Mouse (Mus musculus) kidney, embryonic 16.5 days (tissue): ENCODE data around the gene Reg3b. TPM values are rescaled to one million over a fixed set of nuclear protein-coding genes. Genes with fewer than 3 reads are reported as not detected.

Experiments
- ATAC-seq: fragments of 200-750 bp; cut with Nextera tagmentation; 2 replicates; pipeline ENCODE4 v1.8.0; 2017; ENCODE audit warnings: moderate TSS enrichment; ENCODE audit not compliant: low FRiP score, low TSS enrichment
- H3K27ac ChIP-seq: fragments of 300-500 bp; sonication (generic); 2 replicates; pipeline ENCODE4 v1.5.1; 2014; ENCODE audit warnings: low read length
- H3K27me3 ChIP-seq: fragments of 300-500 bp; sonication (generic); 2 replicates; pipeline ENCODE4 v1.6.1; 2014; ENCODE audit warnings: low read length, control low read depth, mixed read lengths; ENCODE audit not compliant: insufficient read depth
- H3K36me3 ChIP-seq: fragments of 300-500 bp; sonication (generic); 2 replicates; pipeline ENCODE4 v1.6.1; 2014; ENCODE audit warnings: low read length, control low read depth, mixed read lengths; ENCODE audit not compliant: insufficient read depth
- H3K4me1 ChIP-seq: fragments of 300-500 bp; sonication (generic); 2 replicates; pipeline ENCODE4 v1.6.1; 2014; ENCODE audit warnings: low read length, control low read depth, mixed read lengths; ENCODE audit not compliant: insufficient read depth
- H3K4me2 ChIP-seq: fragments of 300-500 bp; sonication (generic); replicated peaks from 2 replicates; pipeline ENCODE4 v1.6.1; 2014; ENCODE audit warnings: low read depth, low read length
- H3K4me3 ChIP-seq: fragments of 300-500 bp; sonication (generic); 2 replicates; pipeline ENCODE4 v1.5.1; 2014; ENCODE audit warnings: mild to moderate bottlenecking, low read length
- H3K9ac ChIP-seq: fragments of 300-500 bp; sonication (generic); replicated peaks from 2 replicates; pipeline ENCODE4 v1.6.1; 2014; ENCODE audit warnings: low read length
- H3K9me3 ChIP-seq: fragments of 300-500 bp; sonication (generic); 2 replicates; pipeline ENCODE4 v1.6.1; 2016; ENCODE audit warnings: low read length, control low read depth
- WGBS: fragments of 180-500 bp; shearing (Covaris S2); extraction: QIAGEN DNeasy Blood & Tissue Kit; methylation state at CpG from one replicate; pipeline ENCODE4 v1.1.7; 2014; 5-methylcytosine and 5-hydroxymethylcytosine counted together
- polyA plus RNA-seq: library from polyadenylated mRNA; unstranded; fragments of >200 nt; fragmentation: Nextera tagmentation; extraction: Ambion mirVana; gene quantifications from 2 replicates; pipeline ENCODE4 v1.2.1, GENCODE M21; 2015

Reg3b gene
- not detected in 2 replicates for polyA plus RNA-seq

- H3K4me2 ChIP-seq, result no peak within 1 kb of the TSS
- WGBS, result 84% methylated on average over 2 of the region's 2 CpGs
- no peaks in the 10 kb centered on the region for H3K4me1 ChIP-seq
- H3K36me3 ChIP-seq, result no peaks in the 10 kb centered on the region
- H3K27me3 ChIP-seq, result no peaks in the 10 kb centered on the region
- H3K9me3 ChIP-seq, result no peaks in the 10 kb centered on the region
- H3K4me3 ChIP-seq, result no peak within 1 kb of the TSS
- ATAC-seq, result no peak
- no peak within 1 kb of the TSS for H3K27ac ChIP-seq
- H3K9ac ChIP-seq, result no peak within 1 kb of the TSS
These were observed at the start of gene Reg3b for GRCm38 (mm10) chr6:78370357-78370756. TSS of gene Reg3b (plus strand) at chr6:78370657.

GRCm38 (mm10) chr6:78327798-78328197 is 42.7 kb upstream of the Reg3b start:
- Histone ChIP-seq H3K4me1 (no peaks in the 10 kb centered on the region), H3K36me3 (no peaks in the 10 kb centered on the region), H3K9me3 (no peaks in the 10 kb centered on the region), H3K9ac (no peak overlapping the region), H3K4me3 (no peak overlapping the region), H3K4me2 (no peak overlapping the region), H3K27ac (no peak overlapping the region), H3K27me3 (no peaks in the 10 kb centered on the region)
- ATAC-seq, result no peak

GRCm38 (mm10) chr6:78329166-78329565 is 41.3 kb upstream of the Reg3b start:
- H3K27ac ChIP-seq, result no peak overlapping the region
- no peak for ATAC-seq
- H3K9ac ChIP-seq, result no peak overlapping the region
- no peaks in the 10 kb centered on the region for H3K36me3 ChIP-seq
- no peak overlapping the region for H3K4me2 ChIP-seq
- H3K27me3 ChIP-seq, result no peaks in the 10 kb centered on the region
- no peaks in the 10 kb centered on the region for H3K9me3 ChIP-seq
- WGBS, result 70% methylated on average over 2 of the region's 2 CpGs
- no peaks in the 10 kb centered on the region for H3K4me1 ChIP-seq
- H3K4me3 ChIP-seq, result no peak overlapping the region

- no peak for ATAC-seq
- WGBS, result 40% methylated on average over 7 of the region's 7 CpGs
- no peak overlapping the region for H3K4me2 ChIP-seq
These were observed 38.4 kb upstream of the Reg3b start for GRCm38 (mm10) chr6:78331919-78332569.

GRCm38 (mm10) chr6:78340296-78340695 is 30.2 kb upstream of the Reg3b start:
- H3K9ac ChIP-seq, result no peak overlapping the region
- H3K4me3 ChIP-seq, result no peak overlapping the region
- no peaks in the 10 kb centered on the region for H3K36me3 ChIP-seq
- H3K9me3 ChIP-seq, result no peaks in the 10 kb centered on the region
- no peaks in the 10 kb centered on the region for H3K27me3 ChIP-seq
- no peak overlapping the region for H3K27ac ChIP-seq
- no peaks in the 10 kb centered on the region for H3K4me1 ChIP-seq
- no peak overlapping the region for H3K4me2 ChIP-seq
- no peak for ATAC-seq

More at GRCm38 (mm10) chr6:78331919-78332569, 38.4 kb upstream of the Reg3b start:
- H3K4me3 ChIP-seq, result no peak overlapping the region
- no peaks in the 10 kb centered on the region for H3K27me3 ChIP-seq
- no peak overlapping the region for H3K27ac ChIP-seq
- no peaks in the 10 kb centered on the region for H3K9me3 ChIP-seq
- no peak overlapping the region for H3K9ac ChIP-seq
- H3K36me3 ChIP-seq, result no peaks in the 10 kb centered on the region
- no peaks in the 10 kb centered on the region for H3K4me1 ChIP-seq

GRCm38 (mm10) chr6:78341689-78342088 is 28.8 kb upstream of the Reg3b start:
- no peak overlapping the region for H3K4me3 ChIP-seq
- 62% methylated on average over 2 of the region's 2 CpGs for WGBS
- H3K4me2 ChIP-seq, result no peak overlapping the region
- H3K9ac ChIP-seq, result no peak overlapping the region
- no peak overlapping the region for H3K27ac ChIP-seq
- H3K9me3 ChIP-seq, result no peaks in the 10 kb centered on the region
- H3K36me3 ChIP-seq, result no peaks in the 10 kb centered on the region
- no peaks in the 10 kb centered on the region for H3K27me3 ChIP-seq
- no peaks in the 10 kb centered on the region for H3K4me1 ChIP-seq
- ATAC-seq, result no peak

- WGBS, result 56% methylated on average over 2 of the region's 2 CpGs
- ATAC-seq, result no peak
These were observed 8.4 kb upstream of the Reg3b start for GRCm38 (mm10) chr6:78361971-78362563.

GRCm38 (mm10) chr6:78378765-78379164 is 8.3 kb downstream of the Reg3b start, which contains the start of gene Reg3d:
TSS of gene Reg3d (minus strand) at chr6:78378865.
- no peak within 1 kb of the TSS for H3K9ac ChIP-seq
- H3K4me2 ChIP-seq, result no peak within 1 kb of the TSS
- H3K4me3 ChIP-seq, result no peak within 1 kb of the TSS
- H3K36me3 ChIP-seq, result no peaks in the 10 kb centered on the region
- no peak for ATAC-seq
- WGBS, result 69% methylated on average over 2 of the region's 2 CpGs
- H3K9me3 ChIP-seq, result no peaks in the 10 kb centered on the region
- H3K27me3 ChIP-seq, result no peaks in the 10 kb centered on the region
- H3K27ac ChIP-seq, result no peak within 1 kb of the TSS
- H3K4me1 ChIP-seq, result no peaks in the 10 kb centered on the region

More at GRCm38 (mm10) chr6:78361971-78362563, 8.4 kb upstream of the Reg3b start:
- Histone ChIP-seq H3K4me1 (no peaks in the 10 kb centered on the region), H3K27me3 (no peaks in the 10 kb centered on the region), H3K9me3 (no peaks in the 10 kb centered on the region), H3K27ac (no peak overlapping the region), H3K36me3 (no peaks in the 10 kb centered on the region), H3K9ac (no peak overlapping the region), H3K4me2 (no peak overlapping the region), H3K4me3 (no peak overlapping the region)

GRCm38 (mm10) chr6:78380409-78380808 is 10.0 kb downstream of the Reg3b start, which contains the start of gene Reg3a:
TSS of gene Reg3a (plus strand) at chr6:78380709.
- no peaks in the 10 kb centered on the region for H3K27me3 ChIP-seq
- no peak within 1 kb of the TSS for H3K27ac ChIP-seq
- ATAC-seq, result no peak
- H3K9ac ChIP-seq, result no peak within 1 kb of the TSS
- no peaks in the 10 kb centered on the region for H3K4me1 ChIP-seq
- no peaks in the 10 kb centered on the region for H3K36me3 ChIP-seq
- no peaks in the 10 kb centered on the region for H3K9me3 ChIP-seq
- H3K4me3 ChIP-seq, result no peak within 1 kb of the TSS
- no peak within 1 kb of the TSS for H3K4me2 ChIP-seq

GRCm38 (mm10) chr6:78385609-78386008 is 15.2 kb downstream of the Reg3b start:
- Histone ChIP-seq H3K9me3 (no peaks in the 10 kb centered on the region), H3K9ac (no peak overlapping the region), H3K4me3 (no peak overlapping the region), H3K4me1 (no peaks in the 10 kb centered on the region), H3K27me3 (no peaks in the 10 kb centered on the region), H3K4me2 (no peak overlapping the region), H3K36me3 (no peaks in the 10 kb centered on the region), H3K27ac (no peak overlapping the region)
- WGBS, result 90% methylated on average over 3 of the region's 3 CpGs
- ATAC-seq, result no peak
